Mouse (Mus musculus) c-Kit-positive CD71-positive TER-119-negative erythroid progenitor cells, embryonic 14.5 days (primary cell): ENCODE measurements around the gene Dohh.

Experiments used
- DNase-seq: peaks from one replicate; pipeline ENCODE4 v3.0.0-alpha.2; 2013; ENCODE audit warnings: low read depth

Dohh gene

GRCm38 (mm10) chr10:81356991-81357844, 27.0 kb upstream of the Dohh start, which contains the start of gene Mfsd12:
TSS of gene Mfsd12 (plus strand) at chr10:81357491.
- peak; percentile 86 for DNase-seq

GRCm38 (mm10) chr10:81358209-81358608, 26.0 kb upstream of the Dohh start:
- no peak for DNase-seq

DNA sequence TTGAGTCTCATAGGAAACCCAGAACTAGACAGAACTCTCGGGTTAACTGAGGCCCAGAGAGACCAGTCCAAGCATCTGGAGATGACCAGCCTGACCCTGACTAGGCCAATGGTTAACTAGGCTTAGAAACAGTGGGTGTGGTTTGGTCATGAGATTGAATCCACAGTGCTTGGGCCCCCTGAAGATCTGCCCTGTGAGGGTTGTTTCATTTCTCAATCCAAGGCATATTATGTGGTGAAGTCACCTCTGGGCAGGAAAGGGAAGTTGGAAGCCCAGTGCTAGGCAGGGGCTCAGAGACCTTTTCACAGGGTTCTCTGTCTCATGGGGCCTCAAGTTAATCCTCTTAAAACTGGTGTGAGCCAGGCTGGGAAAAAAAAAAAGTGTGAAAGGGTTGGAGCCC, 25.4 kb upstream of the Dohh start:
- no peak for DNase-seq

- DNase-seq, result no peak
These were observed 23.5 kb upstream of the Dohh start for GRCm38 (mm10) chr10:81360721-81361120.

- DNase-seq, result peak; percentile 66
These were observed 21.8 kb upstream of the Dohh start for GRCm38 (mm10) chr10:81362336-81362949.

DNA sequence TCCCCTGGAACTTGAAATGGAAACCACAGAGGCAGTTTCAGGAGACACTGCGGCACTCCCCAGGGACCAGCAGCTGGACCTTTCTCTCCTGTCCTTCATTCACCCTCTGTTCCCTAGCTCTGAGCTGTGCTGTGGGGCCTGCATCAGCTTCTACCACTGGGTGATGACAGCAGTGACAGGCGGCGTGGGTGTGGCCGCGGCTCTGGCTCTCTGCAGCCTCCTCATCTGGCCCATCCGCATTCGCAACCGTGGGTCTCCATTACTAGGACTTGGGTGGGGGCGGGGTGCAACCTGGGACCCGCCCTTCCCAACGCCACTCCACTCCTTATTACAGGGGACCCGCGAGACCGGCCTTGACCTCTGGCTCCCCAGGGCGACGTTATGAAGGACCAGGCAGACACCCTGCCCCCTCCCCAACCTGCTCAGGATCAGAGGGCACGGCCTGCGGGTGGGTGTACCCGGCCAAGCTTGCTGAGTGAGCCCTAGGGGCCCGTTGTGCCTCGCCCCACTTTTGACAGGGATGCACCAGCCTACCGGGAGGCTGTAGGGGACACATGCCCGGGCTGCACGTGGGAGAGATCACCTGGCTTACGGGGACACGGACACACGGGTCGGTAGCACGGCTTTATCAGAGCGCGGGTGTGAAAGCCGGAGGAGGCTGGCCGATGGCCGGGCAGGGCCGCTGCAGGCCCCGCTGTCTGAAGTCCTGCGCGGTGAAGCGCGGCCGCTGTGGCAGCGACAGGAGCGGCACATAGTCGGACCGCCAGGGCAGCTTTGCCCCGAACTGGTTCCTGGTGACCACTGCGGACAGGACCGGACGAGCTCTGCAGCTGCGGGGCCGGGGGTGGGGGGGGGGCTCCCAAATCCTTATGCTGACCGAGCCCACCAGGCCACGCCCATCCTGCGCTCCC, 20.5 kb upstream of the Dohh start:
- DNase-seq, result no peak

DNA sequence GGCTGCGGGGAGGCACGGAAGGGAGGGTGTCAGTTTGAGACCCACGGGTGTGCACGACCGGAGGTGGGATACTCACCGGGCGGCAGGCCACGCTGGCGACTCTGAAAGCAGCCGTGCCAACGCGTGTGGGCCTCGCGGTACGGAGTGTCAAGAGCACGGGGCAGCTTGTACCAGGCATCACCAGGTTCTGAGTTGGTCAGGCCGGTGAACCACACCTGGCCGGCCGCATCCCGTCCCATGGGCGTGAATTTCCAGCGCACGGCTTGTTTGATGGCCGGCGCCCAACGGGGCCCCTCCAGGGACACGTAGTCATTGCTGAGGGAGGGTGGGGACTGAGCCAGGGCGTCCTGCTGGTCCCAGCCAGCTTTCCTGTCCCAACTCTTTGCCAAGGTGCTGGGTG, 19.6 kb upstream of the Dohh start:
- no peak for DNase-seq

- DNase-seq, result no peak
These were observed 19.2 kb upstream of the Dohh start for GRCm38 (mm10) chr10:81365073-81365472.

DNA sequence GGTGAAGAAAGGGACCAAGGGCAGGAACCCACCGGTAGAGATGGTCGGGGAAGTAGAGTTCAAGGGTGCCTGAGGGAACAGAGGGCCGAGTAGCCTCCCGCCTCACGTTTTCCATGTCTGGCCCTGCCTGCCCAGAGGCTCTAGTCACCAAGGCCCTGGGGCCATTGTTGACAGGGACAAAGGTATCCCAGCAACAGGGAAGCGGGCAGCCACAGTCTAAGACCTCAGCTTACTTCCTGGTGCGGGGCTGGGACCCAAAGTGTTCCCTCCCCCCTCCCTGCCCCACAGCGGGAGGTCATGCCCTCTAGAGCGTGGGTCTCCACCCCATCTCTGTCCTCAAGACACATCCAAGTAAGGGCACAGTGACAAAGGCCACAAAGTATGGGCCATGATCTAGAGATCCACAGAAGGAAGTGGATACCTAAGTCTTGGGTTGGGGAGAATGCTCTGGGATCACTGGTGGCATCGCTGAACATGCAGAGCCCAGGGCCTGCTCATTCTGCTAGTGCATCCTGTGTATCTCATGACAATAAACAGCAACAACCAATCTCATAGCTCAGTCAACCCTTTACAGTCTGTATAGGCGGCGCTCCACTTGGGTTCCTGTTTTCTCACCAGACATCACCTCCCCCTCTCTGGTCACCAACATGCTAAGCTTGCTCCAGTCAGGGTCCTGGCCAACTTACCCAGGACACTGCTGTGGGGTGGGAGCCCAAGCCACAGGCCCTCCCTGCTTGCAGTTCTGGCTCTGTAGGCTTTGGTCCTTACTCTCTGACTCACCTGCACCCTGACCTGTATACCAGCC, 18.4 kb upstream of the Dohh start, which contains the start of gene 4930404N11Rik:
Gene 4930404N11Rik, minus strand, starts transcription at position 145 of the 805 bp plus-strand sequence.
- no peak for DNase-seq

DNA sequence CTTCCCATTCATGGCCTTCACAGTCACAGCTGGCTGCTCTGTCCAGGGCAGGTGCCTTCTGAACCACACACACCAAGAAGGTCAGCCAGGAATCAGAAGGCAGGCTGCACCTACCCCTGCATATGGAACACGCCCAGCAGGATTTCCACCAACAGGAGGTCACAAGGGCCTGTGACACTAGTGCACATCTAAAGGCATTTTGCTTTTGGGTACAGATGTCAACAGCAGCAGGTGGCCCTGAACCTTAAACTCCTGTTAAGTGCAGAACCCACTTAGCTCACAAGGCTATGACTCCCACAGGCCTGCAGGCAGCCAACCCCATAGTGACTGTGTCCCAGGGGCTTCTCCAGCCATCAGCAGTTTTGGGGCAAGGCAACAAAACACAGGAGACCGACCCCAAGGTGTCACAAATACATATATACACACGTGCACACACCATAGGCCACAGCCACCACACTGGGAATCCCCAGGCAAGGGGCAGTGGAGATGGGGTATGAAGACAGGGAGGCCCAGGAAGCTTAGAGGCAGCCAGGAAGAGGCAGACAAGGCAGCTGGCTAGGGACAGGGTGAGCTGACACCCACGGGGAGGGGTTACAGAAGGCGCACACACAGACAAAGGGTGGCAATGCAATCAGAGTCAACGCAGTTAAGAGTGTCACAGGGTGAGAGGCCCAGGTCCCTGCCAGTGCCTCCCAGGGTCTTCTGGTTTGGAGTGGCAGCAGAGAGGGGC, 17.6 kb upstream of the Dohh start:
- DNase-seq, result no peak

DNA sequence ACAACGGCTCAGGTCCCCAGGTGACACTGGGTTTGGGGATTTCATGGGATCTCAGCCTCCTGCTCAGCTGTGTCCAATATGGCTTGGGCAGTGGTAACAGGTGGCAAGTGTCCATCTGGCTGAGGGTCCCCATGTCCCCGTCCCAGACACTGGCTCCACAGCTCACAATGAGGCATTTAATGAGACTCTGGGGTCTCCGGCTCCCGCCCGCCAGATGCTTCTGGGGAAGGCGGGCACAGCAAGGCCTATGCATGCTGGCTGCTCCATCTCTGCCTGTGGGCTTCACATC, 17.1 kb upstream of the Dohh start:
- no peak for DNase-seq

GRCm38 (mm10) chr10:81375322-81375721, 8.9 kb upstream of the Dohh start:
- DNase-seq, result no peak

- peak; percentile 71 for DNase-seq
These were observed 7.5 kb upstream of the Dohh start for GRCm38 (mm10) chr10:81376561-81377361.

DNA sequence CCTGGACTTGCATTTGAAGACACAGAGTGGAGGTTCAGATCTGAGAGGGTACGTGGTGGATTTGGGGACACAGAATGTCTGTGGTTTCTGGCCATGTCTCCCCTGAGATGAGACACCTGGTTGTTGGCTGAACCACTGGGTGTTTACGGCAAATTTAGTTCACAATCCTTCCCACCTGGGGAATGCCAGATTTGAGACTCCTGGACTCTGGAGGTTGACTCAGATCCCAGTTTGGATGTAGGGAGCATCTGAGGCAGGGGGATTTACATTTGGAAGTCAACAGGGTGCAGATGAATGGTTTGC, 6.9 kb upstream of the Dohh start:
- no peak for DNase-seq

DNA sequence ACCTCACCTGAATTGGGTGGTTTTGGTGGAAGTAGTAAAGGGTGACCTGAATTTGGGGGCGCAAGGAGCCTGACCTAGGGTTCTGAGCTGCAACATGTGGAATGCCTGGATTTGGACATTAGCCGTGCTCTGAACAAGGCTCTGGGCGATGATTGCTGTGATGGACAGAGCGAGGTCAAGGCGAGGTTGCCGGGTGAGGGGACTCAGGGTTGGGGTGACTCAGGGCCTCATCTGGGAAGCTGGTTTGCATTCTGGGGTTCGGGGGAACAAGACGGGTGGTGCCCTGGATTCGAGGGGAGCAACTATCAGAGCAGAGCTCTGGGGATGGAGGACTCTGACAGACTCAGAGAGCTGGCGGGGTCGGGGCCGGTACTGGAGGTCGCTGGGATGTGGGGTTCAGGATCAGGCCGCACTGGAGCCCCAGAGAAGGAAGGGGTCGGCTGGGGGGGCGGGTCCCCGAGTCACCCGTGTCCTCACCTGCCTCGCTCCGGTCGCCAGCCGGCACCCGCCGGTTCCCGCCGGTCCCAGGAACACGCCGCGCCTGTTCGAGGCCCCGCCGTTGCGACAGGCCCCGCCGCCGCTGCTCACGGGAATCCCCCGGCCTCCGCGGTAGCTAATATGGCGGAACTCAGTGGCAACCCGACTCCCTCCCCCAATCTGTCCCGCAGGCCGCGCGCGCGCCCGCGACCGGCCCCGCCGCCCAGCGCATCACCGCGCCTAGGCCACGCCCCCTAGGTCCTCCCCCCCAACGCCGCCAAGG, 6.3 kb upstream of the Dohh start, which contains the start of gene Fzr1:
Gene Fzr1, minus strand, starts transcription at position 724 of the 760 bp plus-strand sequence.
- no peak for DNase-seq

DNA sequence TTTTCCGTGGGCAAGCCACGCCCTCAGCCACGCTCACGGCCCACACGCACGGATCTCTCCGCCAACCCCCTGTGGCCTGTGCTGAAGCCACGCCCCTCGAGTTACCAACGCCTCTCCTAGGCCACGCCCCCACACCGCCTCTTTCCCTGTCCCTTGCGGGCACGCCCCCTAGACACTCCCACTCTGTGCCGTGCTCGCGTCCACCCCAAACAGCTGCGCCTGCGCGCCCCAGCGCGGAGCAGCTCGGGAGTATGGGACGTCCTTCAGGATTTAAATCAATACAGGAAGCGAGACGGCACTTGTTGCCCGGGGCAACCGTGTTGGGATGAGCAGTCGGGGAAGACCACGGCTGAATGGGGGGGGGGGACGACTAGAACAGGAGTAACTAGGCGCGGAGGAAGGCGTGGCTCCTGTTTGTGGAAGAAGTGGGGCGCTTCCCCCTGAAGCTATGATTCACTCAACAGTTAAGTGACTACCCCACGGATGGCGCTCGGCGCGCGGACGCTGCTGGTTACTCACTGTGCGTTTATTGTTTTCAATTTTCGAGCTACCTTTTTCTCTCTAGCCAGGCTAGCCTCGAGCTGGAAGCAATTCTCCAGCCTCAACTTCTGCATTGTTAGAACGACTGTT, 5.6 kb upstream of the Dohh start:
- DNase-seq, result peak; percentile 100

- no peak for DNase-seq
These were observed 5.1 kb upstream of the Dohh start for GRCm38 (mm10) chr10:81379183-81379553.

- no peak for DNase-seq
These were observed 4.3 kb upstream of the Dohh start for GRCm38 (mm10) chr10:81379809-81380378.

GRCm38 (mm10) chr10:81382039-81382438, 2.2 kb upstream of the Dohh start:
- DNase-seq, result peak; percentile 98
